Mouse (Mus musculus): ENCODE results near the gene Htatip2. TPM values are rescaled to one million over a fixed set of nuclear protein-coding genes. Genes with fewer than 3 reads are reported as not detected.

Htatip2 gene
- polyA plus RNA-seq (2017; shearing (Covaris generic)): 47.1 TPM

DNA sequence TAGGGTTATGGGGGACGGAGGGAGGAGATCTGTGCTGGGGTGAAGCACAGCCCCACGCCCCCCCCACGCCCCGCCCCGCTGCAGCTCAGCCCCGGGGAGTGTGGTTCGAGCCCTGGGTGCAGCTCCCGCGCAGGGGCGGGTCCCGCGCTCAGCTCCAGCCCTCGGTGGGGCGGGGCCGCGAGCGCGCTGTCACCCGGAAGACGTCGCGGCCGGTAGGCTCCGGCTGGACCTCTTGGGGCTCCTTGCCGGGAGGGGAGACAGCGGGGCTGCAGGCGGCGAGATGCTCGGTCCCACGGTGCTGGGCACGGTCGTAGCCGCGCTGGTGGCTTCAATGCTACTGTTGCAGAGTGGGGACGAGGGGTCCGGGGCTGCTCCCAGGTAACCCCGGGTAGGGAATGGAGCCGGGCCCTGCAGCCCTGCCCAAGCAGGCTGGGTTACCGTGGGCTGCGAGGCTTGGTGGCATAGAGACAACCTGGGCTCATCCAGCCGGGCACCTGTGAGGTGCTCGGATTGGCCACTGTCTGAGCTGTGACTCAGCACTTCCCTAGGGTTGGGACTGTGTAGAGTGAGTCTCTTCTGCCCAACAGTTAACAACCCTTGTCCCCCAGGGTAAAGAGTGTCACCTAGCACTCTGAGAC lies at the start of gene Htatip2:
Gene Htatip2 (plus strand): TSS at position 182 of the 638 bp plus-strand sequence.

DNA sequence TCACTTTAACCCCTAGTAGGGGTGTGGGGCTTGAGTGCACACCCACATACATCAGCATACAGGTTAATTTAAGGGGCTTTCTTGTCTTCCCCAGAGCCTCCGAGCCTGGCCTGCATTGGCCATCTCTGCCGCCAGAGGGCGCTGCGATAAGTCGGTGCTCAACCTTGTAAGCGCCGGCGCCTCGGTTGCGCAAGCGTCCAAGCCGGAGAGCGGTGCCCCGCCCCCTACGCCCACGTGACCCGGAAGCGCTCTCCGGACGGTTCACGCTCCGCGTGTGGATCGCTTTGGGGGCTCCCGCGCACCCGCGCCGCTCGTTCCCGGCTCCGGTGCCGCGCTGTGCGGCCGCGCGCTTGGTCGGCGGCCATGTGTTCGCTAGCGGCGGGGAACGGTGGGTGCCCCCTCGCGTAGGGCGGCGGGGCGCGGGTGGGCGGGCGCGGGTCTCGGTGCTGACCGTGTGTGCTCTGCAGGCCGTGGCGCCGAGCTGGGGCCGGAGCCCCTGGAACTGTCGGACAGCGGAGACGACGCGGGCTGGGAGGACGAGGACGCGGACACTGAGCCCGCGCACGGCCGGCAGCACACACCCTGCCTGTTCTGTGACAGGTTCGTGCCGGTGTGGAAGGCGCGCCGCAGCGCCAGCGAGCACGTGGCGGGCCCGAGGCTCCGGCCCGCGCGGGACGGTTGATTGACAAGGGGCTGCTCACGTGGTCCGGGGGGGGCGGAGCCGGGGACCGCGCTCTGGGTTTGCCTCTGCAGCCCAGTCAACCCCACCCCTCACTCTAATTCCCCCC lies 19.4 kb downstream of the Htatip2 start, which contains the start of gene Prmt3:
Gene Prmt3 (plus strand): TSS at position 233 of the 788 bp plus-strand sequence.

Other genes starting within 250 kb of the Htatip2 start
- not detected for gene Dbx1, start 122.3 kb upstream of the Htatip2 start, polyA plus RNA-seq (2017; shearing (Covaris generic))
- 77.4 TPM for gene Prmt3, start 19.2 kb downstream of the Htatip2 start, polyA plus RNA-seq (2017; shearing (Covaris generic))
- not detected for gene Slc6a5, start 151.0 kb downstream of the Htatip2 start, polyA plus RNA-seq (2017; shearing (Covaris generic))
- gene Nell1, start 215.7 kb downstream of the Htatip2 start, polyA plus RNA-seq (2017; shearing (Covaris generic)): not detected